Mouse (Mus musculus) lung, postnatal 14 days (tissue): ENCODE measurements around the gene Olfr1029.
"Not testable (repeated sequence)": the region's sequence is repeated elsewhere in the genome, so short reads cannot be mapped to it uniquely, and the experiment has no call there.

ENCODE experiments used
- DNase-seq: peaks from one replicate; pipeline ENCODE4 v3.0.0; 2021

Olfr1029 gene

GRCm38 (mm10) chr2:85973595-85973994, at the start of gene Olfr1029:
Gene Olfr1029, plus strand, starts transcription at chr2:85973895.
- no peak for DNase-seq

GRCm38 (mm10) chr2:85950137-85950536, 23.6 kb upstream of the Olfr1029 start, which contains the start of gene Olfr1028:
Gene Olfr1028, plus strand, starts transcription at chr2:85950437.
- no peak for DNase-seq

- no peak for DNase-seq
Observed at GRCm38 (mm10) chr2:85978976-85979375, 5.3 kb downstream of the Olfr1029 start, which contains the start of gene Olfr1030. Gene Olfr1030, plus strand, starts transcription at chr2:85979276.

GRCm38 (mm10) chr2:85990004-85990403, 16.3 kb downstream of the Olfr1029 start, which contains the start of gene Olfr1031:
Gene Olfr1031, plus strand, starts transcription at chr2:85990304.
- no peak for DNase-seq

GRCm38 (mm10) chr2:86005240-86005639, 31.5 kb downstream of the Olfr1029 start, which contains the start of gene Olfr1032:
Gene Olfr1032, plus strand, starts transcription at chr2:86005540.
- DNase-seq = no peak

- peak; percentile 1 for DNase-seq
Observed at GRCm38 (mm10) chr2:86020406-86020805, 46.7 kb downstream of the Olfr1029 start, which contains the start of gene Olfr1033. Gene Olfr1033, plus strand, starts transcription at chr2:86020633.

GRCm38 (mm10) chr2:86021518-86021917, 47.8 kb downstream of the Olfr1029 start:
- DNase-seq = not testable (repeated sequence)
